Mouse (Mus musculus) heart, postnatal 0 days (tissue): Measurements from ENCODE around the gene Poldip2. TPM values are rescaled to one million over a fixed set of nuclear protein-coding genes. Genes with fewer than 3 reads are reported as not detected.

Experiments used
- ATAC-seq: fragments of 200-750 bp; cut with Nextera tagmentation; 2 replicates; pipeline ENCODE4 v1.8.0; 2017; ENCODE audit warnings: low read depth, moderate number of reproducible peaks, moderate library complexity; ENCODE audit not compliant: insufficient read depth
- DNase-seq: peaks from one replicate; pipeline ENCODE4 v3.0.0-alpha.2; 2016; ENCODE audit warnings: low spot score
- H3K27ac ChIP-seq: fragments of 300-500 bp; sonication (generic); 2 replicates; pipeline ENCODE4 v1.5.1; 2014; ENCODE audit warnings: low read depth, mild to moderate bottlenecking
- H3K27me3 ChIP-seq: fragments of 300-500 bp; sonication (generic); 2 replicates; pipeline ENCODE4 v1.6.1; 2014; ENCODE audit warnings: low read length, mixed read lengths; ENCODE audit not compliant: control insufficient read depth, insufficient read depth
- H3K36me3 ChIP-seq: fragments of 300-500 bp; sonication (generic); replicated peaks from 2 replicates; pipeline ENCODE4 v1.6.1; 2014; ENCODE audit warnings: low read length, mixed read lengths; ENCODE audit not compliant: control insufficient read depth, insufficient read depth
- H3K4me1 ChIP-seq: fragments of 300-500 bp; sonication (generic); 2 replicates; pipeline ENCODE4 v1.6.1; 2014; ENCODE audit warnings: antibody characterized with exemption; ENCODE audit not compliant: control insufficient read depth, insufficient read depth
- H3K4me2 ChIP-seq: fragments of 300-500 bp; sonication (generic); 2 replicates; pipeline ENCODE4 v1.6.1; 2014; ENCODE audit warnings: low read depth, mild to moderate bottlenecking, low read length, moderate library complexity
- H3K4me3 ChIP-seq: fragments of 300-500 bp; sonication (generic); 2 replicates; pipeline ENCODE4 v1.5.1; 2014; ENCODE audit warnings: low read depth, low read length
- H3K9ac ChIP-seq: fragments of 300-500 bp; sonication (generic); replicated peaks from 2 replicates; pipeline ENCODE4 v1.6.1; 2014; ENCODE audit warnings: low read depth, low read length, mixed read lengths
- H3K9me3 ChIP-seq: fragments of 300-500 bp; sonication (generic); replicated peaks from 2 replicates; pipeline ENCODE4 v1.6.1; 2016; ENCODE audit warnings: low read length; ENCODE audit not compliant: control insufficient read depth
- CTCF ChIP-seq: IDR thresholded peaks from 2 replicates; pipeline ENCODE4 v1.5.1; 2016; ENCODE audit warnings: antibody characterized with exemption, control low read depth, low read depth
- EP300 ChIP-seq: IDR thresholded peaks from 2 replicates; pipeline ENCODE4 v1.6.1; 2016; ENCODE audit warnings: antibody characterized with exemption, low read depth
- WGBS: fragments of 180-500 bp; shearing (Covaris S2); extraction: QIAGEN DNeasy Blood & Tissue Kit; methylation state at CpG from one replicate; pipeline ENCODE4 v1.1.7; 2014; 5-methylcytosine and 5-hydroxymethylcytosine counted together
- polyA plus RNA-seq: library from polyadenylated mRNA; unstranded; fragments of >200 nt; fragmentation: Nextera tagmentation; extraction: Ambion mirVana; gene quantifications from 2 replicates; pipeline ENCODE4 v1.2.1, GENCODE M21; 2015
- total RNA-seq: library from RNA; depleted of rRNA; stranded (reverse); fragments of >200 nt; gene quantifications from 2 replicates; pipeline ENCODE4 v1.2.3, GENCODE M21; 2014; ENCODE audit warnings: low replicate concordance; rRNA removed

The Poldip2 gene
- total and polyA plus RNA-seq, 2 experiments from 2014 or later = 214 to 225 TPM

- no peak overlapping the region for H3K4me3 ChIP-seq
- H3K27me3 ChIP-seq = no peaks in the 10 kb centered on the region
- no peak overlapping the region for H3K9ac ChIP-seq
- WGBS = 47% methylated on average over 3 of the region's 3 CpGs
- ATAC-seq = no peak
- H3K9me3 ChIP-seq = no peaks in the 10 kb centered on the region
- DNase-seq = no peak
- no peak overlapping the region for H3K27ac ChIP-seq
- TF ChIP-seq EP300 = no peak
- TF ChIP-seq CTCF = no peak
- no peak overlapping the region for H3K4me2 ChIP-seq
- peaks cover 6% of the 10 kb centered on the region for H3K4me1 ChIP-seq
- H3K36me3 ChIP-seq = peaks cover 48% of the 10 kb centered on the region
Measured at GRCm38 (mm10) chr11:78569806-78570205, 57.8 kb downstream of the Poldip2 start.

- H3K27me3 ChIP-seq = no peaks in the 10 kb centered on the region
- H3K27ac ChIP-seq = no peak overlapping the region
- ATAC-seq (no peak), DNase-seq (no peak)
- no peak overlapping the region for H3K4me3 ChIP-seq
- H3K9me3 ChIP-seq = no peaks in the 10 kb centered on the region
- peaks cover 3% of the 10 kb centered on the region; the same call in 1 of the 2 replicates for H3K4me1 ChIP-seq
- no peak overlapping the region for H3K4me2 ChIP-seq
- WGBS = 95% methylated on average over 8 of the region's 8 CpGs
- H3K36me3 ChIP-seq = peaks cover 50% of the 10 kb centered on the region
- no peak overlapping the region for H3K9ac ChIP-seq
- TF ChIP-seq EP300 = no peak
- TF ChIP-seq CTCF = no peak
Measured at GRCm38 (mm10) chr11:78571441-78571840, 59.4 kb downstream of the Poldip2 start.

- no peak overlapping the region for H3K4me2 ChIP-seq
- no peak for DNase-seq
- no peaks in the 10 kb centered on the region for H3K27me3 ChIP-seq
- TF ChIP-seq EP300 (no peak), CTCF (no peak)
- H3K9me3 ChIP-seq = no peaks in the 10 kb centered on the region
- no peak overlapping the region for H3K4me3 ChIP-seq
- no peak overlapping the region for H3K9ac ChIP-seq
- WGBS = 81% methylated on average over 6 of the region's 6 CpGs
- no peak overlapping the region for H3K27ac ChIP-seq
- peaks cover 51% of the 10 kb centered on the region for H3K36me3 ChIP-seq
- ATAC-seq = no peak
- no peaks in the 10 kb centered on the region for H3K4me1 ChIP-seq
Measured at GRCm38 (mm10) chr11:78571854-78572253, 59.9 kb downstream of the Poldip2 start.

Other genes starting within 250 kb of the Poldip2 start
- 0.19 TPM in 1 of 2 replicates, not detected in the other for gene BC030499, start 221.4 kb upstream of the Poldip2 start, total RNA-seq
- 0.18 and 0.22 TPM in 2 replicates for gene BC030499, start 221.4 kb upstream of the Poldip2 start, polyA plus RNA-seq
- 16.8 and 23.4 TPM in 2 replicates for gene Spag5, start 210.7 kb upstream of the Poldip2 start, total RNA-seq
- gene Spag5, start 210.7 kb upstream of the Poldip2 start, polyA plus RNA-seq = 5.5 and 6.8 TPM in 2 replicates
- gene Aldoc, start 189.2 kb upstream of the Poldip2 start, total RNA-seq = 32.5 and 50.7 TPM in 2 replicates
- 15.1 and 15.2 TPM in 2 replicates for gene Aldoc, start 189.2 kb upstream of the Poldip2 start, polyA plus RNA-seq
- 36.0 and 39.7 TPM in 2 replicates for gene Pigs, start 183.8 kb upstream of the Poldip2 start, total RNA-seq
- gene Pigs, start 183.8 kb upstream of the Poldip2 start, polyA plus RNA-seq = 31.2 and 32.3 TPM in 2 replicates
- 52.9 and 57.3 TPM in 2 replicates for gene Unc119, start 168.7 kb upstream of the Poldip2 start, total RNA-seq
- 20.9 and 24.8 TPM in 2 replicates for gene Unc119, start 168.7 kb upstream of the Poldip2 start, polyA plus RNA-seq
- not detected in 2 replicates for gene Foxn1, start 125.6 kb upstream of the Poldip2 start, total RNA-seq
- not detected in 2 replicates for gene Foxn1, start 125.6 kb upstream of the Poldip2 start, polyA plus RNA-seq
- 0.54 TPM in 1 of 2 replicates, not detected in the other for gene Slc13a2, start 90.0 kb upstream of the Poldip2 start, total RNA-seq
- gene Slc13a2, start 90.0 kb upstream of the Poldip2 start, polyA plus RNA-seq = 0.10 TPM in 1 of 2 replicates, not detected in the other
- 3.7 and 8.4 TPM in 2 replicates for gene Slc46a1, start 46.5 kb upstream of the Poldip2 start, total RNA-seq
- gene Slc46a1, start 46.5 kb upstream of the Poldip2 start, polyA plus RNA-seq = 4.5 TPM in 2 replicates
- not detected in 2 replicates for gene Sarm1, start 14.4 kb upstream of the Poldip2 start, total RNA-seq
- gene Sarm1, start 14.4 kb upstream of the Poldip2 start, polyA plus RNA-seq = not detected in 2 replicates
- 0.73 and 2.3 TPM in 2 replicates for gene Vtn, start 13.1 kb upstream of the Poldip2 start, total RNA-seq
- gene Vtn, start 13.1 kb upstream of the Poldip2 start, polyA plus RNA-seq = 2.7 and 4.0 TPM in 2 replicates
- not detected in 2 replicates for gene Sebox, start 8.7 kb upstream of the Poldip2 start, total RNA-seq
- not detected in 2 replicates for gene Sebox, start 8.7 kb upstream of the Poldip2 start, polyA plus RNA-seq
- 13.1 and 29.9 TPM in 2 replicates for gene Tmem199, start within 50 bp of the Poldip2 start, total RNA-seq
- gene Tmem199, start within 50 bp of the Poldip2 start, polyA plus RNA-seq = 35.0 and 36.4 TPM in 2 replicates
- 49.7 and 52.1 TPM in 2 replicates for gene Tnfaip1, start 24.1 kb downstream of the Poldip2 start, total RNA-seq
- gene Tnfaip1, start 24.1 kb downstream of the Poldip2 start, polyA plus RNA-seq = 48.7 and 50.0 TPM in 2 replicates
- 90.8 and 148 TPM in 2 replicates for gene Ift20, start 24.2 kb downstream of the Poldip2 start, total RNA-seq
- gene Ift20, start 24.2 kb downstream of the Poldip2 start, polyA plus RNA-seq = 111 and 114 TPM in 2 replicates
- 41.5 and 57.2 TPM in 2 replicates for gene Tmem97, start 38.6 kb downstream of the Poldip2 start, total RNA-seq
- gene Tmem97, start 38.6 kb downstream of the Poldip2 start, polyA plus RNA-seq = 37.5 and 39.4 TPM in 2 replicates
- gene Nlk, start 185.2 kb downstream of the Poldip2 start, total RNA-seq = 15.0 and 19.3 TPM in 2 replicates
- 11.6 and 13.0 TPM in 2 replicates for gene Nlk, start 185.2 kb downstream of the Poldip2 start, polyA plus RNA-seq
- gene Ccnq, start 239.5 kb downstream of the Poldip2 start, total RNA-seq = 43.9 and 58.6 TPM in 2 replicates
- 31.0 and 32.3 TPM in 2 replicates for gene Ccnq, start 239.5 kb downstream of the Poldip2 start, polyA plus RNA-seq